Mouse (Mus musculus) liver, adult 2 months (tissue): ENCODE measurements at regions not wholly inside any gene's neighbourhood (a gene's known extent, or its start where the extent isn't known, plus 50 kb on each side); places are given as distances from the start of the nearest gene placed in this dataset.

Source experiments
- CTCF ChIP-seq: fragments of 200-500 bp; IDR thresholded peaks from 2 replicates; pipeline ENCODE4 v1.5.1; 2011; ENCODE audit warnings: low read depth, low read length, control low read depth
- POLR2A ChIP-seq: fragments of 200-500 bp; IDR thresholded peaks from 2 replicates; pipeline ENCODE4 v1.6.1; 2011; ENCODE audit warnings: low read length, control low read depth; ENCODE audit not compliant: insufficient read depth; ENCODE audit errors: extremely low read depth

DNA sequence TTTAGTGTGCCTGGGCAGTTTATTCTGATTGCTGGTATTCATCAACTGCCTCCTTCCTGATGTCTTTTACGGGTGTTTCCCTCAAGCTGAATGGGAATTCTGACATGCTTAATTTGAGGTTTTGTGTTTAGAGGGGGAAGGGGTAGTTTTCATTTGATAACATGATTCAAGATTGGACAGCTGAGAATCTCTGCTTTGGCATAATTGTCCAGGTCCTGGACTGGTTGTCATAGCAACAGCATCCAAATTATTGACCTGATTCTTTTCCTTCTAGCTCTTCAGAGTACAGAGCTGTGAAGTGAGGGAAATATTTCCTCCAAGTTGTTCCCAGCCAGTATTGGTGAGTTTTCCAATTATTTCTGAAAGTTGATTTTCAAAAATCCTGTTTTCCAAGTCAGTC, 137.7 kb upstream of the Prkcq start:
- TF ChIP-seq POLR2A (no peak), CTCF (no peak)
